Comparison of ENCODE assay signal across 20 mouse cellular contexts in genomic region chr8:91922211-91922874, GRCm38 (mm10).
DNase-seq lines count a peak whose midpoint lies in the region; ATAC-seq and TF ChIP-seq lines count a peak whose summit lies in the region.
"Had no signal": no experiment of that assay in that cellular context is flagged by ENCODE, and none has a peak within 500 bp of the region (broad histone marks: within the 10 kb centered on the region; RNA-seq: fewer than 3 reads in every experiment).

No protein-coding gene starts in this region.

- no peak for TF ChIP-seq CTCF in liver, postnatal 0 days (IDR thresholded peaks at IDR 0.05; ENCODE audit: low read depth)

- no peak overlapping the region for H3K9ac ChIP-seq in liver, embryonic 12.5 days
- H3K9ac ChIP-seq in liver, postnatal 0 days (replicated peaks) = no peak overlapping the region
- H3K9ac ChIP-seq in liver, embryonic 15.5 days = no peak overlapping the region
- no peak overlapping the region for H3K9ac ChIP-seq in heart, embryonic 11.5 days (ENCODE audit: low read depth, low read length)
- H3K9ac ChIP-seq: forebrain, embryonic 12.5 days; heart, embryonic 15.5 days; hindbrain, embryonic 13.5 days; midbrain, embryonic 13.5 days; neural tube, embryonic 12.5 days had no signal

- peak; percentile 98 for ATAC-seq in frontal cortex, adult (ENCODE audit: low TSS enrichment)
- ATAC-seq in liver, embryonic 12.5 days = peak; percentile 71
- ATAC-seq in liver, postnatal 0 days = no peak
- ATAC-seq in liver, embryonic 15.5 days (ENCODE audit: insufficient read depth) = peak; percentile 40; the same call in 1 of the 2 replicates
- no peak for ATAC-seq in heart, embryonic 11.5 days (replicated peaks; ENCODE audit: insufficient number of reproducible peaks, low FRiP score, low TSS enrichment)
- ATAC-seq: activated CD4-positive, CD25-positive, alpha-beta regulatory T cell, adult 4 months; intestine, postnatal 0 days; midbrain, embryonic 13.5 days had no signal

- no peak overlapping the region for H3K4me2 ChIP-seq in liver, embryonic 12.5 days
- no peak overlapping the region for H3K4me2 ChIP-seq in liver, postnatal 0 days (ENCODE audit: low read depth, low read length)
- H3K4me2 ChIP-seq in liver, embryonic 15.5 days = no peak overlapping the region
- no peak overlapping the region for H3K4me2 ChIP-seq in heart, embryonic 11.5 days
- H3K4me2 ChIP-seq: forebrain, embryonic 12.5 days; heart, embryonic 15.5 days; hindbrain, embryonic 13.5 days; midbrain, embryonic 13.5 days; neural tube, embryonic 12.5 days had no signal

- no peak overlapping the region for H3K4me3 ChIP-seq in liver, embryonic 12.5 days
- no peak overlapping the region for H3K4me3 ChIP-seq in liver, postnatal 0 days (ENCODE audit: low read depth, low read length)
- H3K4me3 ChIP-seq in liver, embryonic 15.5 days (replicated peaks) = no peak overlapping the region
- no peak overlapping the region for H3K4me3 ChIP-seq in heart, embryonic 11.5 days (ENCODE audit: low read depth, low read length)
- H3K4me3 ChIP-seq: forebrain, embryonic 12.5 days; heart, embryonic 15.5 days; hindbrain, embryonic 13.5 days; midbrain, embryonic 13.5 days; neural tube, embryonic 12.5 days had no signal

- no peak for TF ChIP-seq EP300 in liver, postnatal 0 days (IDR thresholded peaks at IDR 0.05; ENCODE audit: low read depth)

- WGBS in liver, embryonic 12.5 days (ENCODE audit: insufficient replicate concordance) = 56% methylated on average over 3 of the region's 3 CpGs
- WGBS in liver, postnatal 0 days (ENCODE audit: insufficient replicate concordance) = 67% methylated on average over 3 of the region's 3 CpGs
- 54% methylated on average over 3 of the region's 3 CpGs for WGBS in liver, embryonic 15.5 days (ENCODE audit: insufficient replicate concordance)
- 65% methylated on average over 3 of the region's 3 CpGs for WGBS in heart, embryonic 11.5 days (ENCODE audit: insufficient replicate concordance)

- peaks cover 9% of the 10 kb centered on the region for H3K4me1 ChIP-seq in liver, embryonic 12.5 days
- no peaks in the 10 kb centered on the region for H3K4me1 ChIP-seq in liver, postnatal 0 days (ENCODE audit: insufficient read depth)
- peaks cover 9% of the 10 kb centered on the region; the same call in 1 of the 2 replicates for H3K4me1 ChIP-seq in liver, embryonic 15.5 days (replicated peaks)
- H3K4me1 ChIP-seq in heart, embryonic 11.5 days (ENCODE audit: control insufficient read depth, insufficient read depth, low read length) = no peaks in the 10 kb centered on the region
- H3K4me1 ChIP-seq: forebrain, embryonic 12.5 days; heart, embryonic 15.5 days; hindbrain, embryonic 13.5 days; midbrain, embryonic 13.5 days; neural tube, embryonic 12.5 days had no signal

- no peak overlapping the region for H3K27ac ChIP-seq in liver, embryonic 12.5 days
- no peak overlapping the region for H3K27ac ChIP-seq in liver, postnatal 0 days (ENCODE audit: low read depth)
- no peak overlapping the region for H3K27ac ChIP-seq in liver, embryonic 15.5 days (replicated peaks)
- no peak overlapping the region for H3K27ac ChIP-seq in heart, embryonic 11.5 days (ENCODE audit: low read depth, low read length)
- H3K27ac ChIP-seq: forebrain, embryonic 12.5 days; heart, embryonic 15.5 days; hindbrain, embryonic 13.5 days; midbrain, embryonic 13.5 days; neural tube, embryonic 12.5 days had no signal

- no peak for DNase-seq in frontal cortex, postnatal 14 days (ENCODE audit: low spot score in 2 of 2)
- no peak for DNase-seq in liver, postnatal 0 days
- peak; percentile 63 for DNase-seq in R1 (ENCODE audit: low read depth, low spot score)
- no peak for DNase-seq in Muller cell, postnatal 12 days (ENCODE audit: inconsistent ontology term)
- DNase-seq: cerebellum, adult 9-11 months; gastrocnemius, postnatal 36 days; kidney, postnatal 36 days; lung, postnatal 10 days; right cerebral cortex, postnatal 4 days had no signal

- 0 out of 2 replicates have a peak, but pooled peaks cover 3% of the 10 kb centered on the region for H3K27me3 ChIP-seq in liver, embryonic 12.5 days (replicated peaks)
- H3K27me3 ChIP-seq in liver, postnatal 0 days (ENCODE audit: insufficient read depth, low read length) = no peaks in the 10 kb centered on the region
- H3K27me3 ChIP-seq in liver, embryonic 15.5 days = 0 out of 2 replicates have a peak, but pooled peaks cover 2% of the 10 kb centered on the region
- H3K27me3 ChIP-seq in heart, embryonic 11.5 days (ENCODE audit: control insufficient read depth, insufficient read depth, low read length) = no peaks in the 10 kb centered on the region
- H3K27me3 ChIP-seq: heart, embryonic 15.5 days; neural tube, embryonic 12.5 days had no signal

- no peaks in the 10 kb centered on the region for H3K36me3 ChIP-seq in liver, embryonic 12.5 days
- H3K36me3 ChIP-seq in liver, postnatal 0 days (replicated peaks; ENCODE audit: insufficient read depth, low read length) = no peaks in the 10 kb centered on the region
- no peaks in the 10 kb centered on the region for H3K36me3 ChIP-seq in liver, embryonic 15.5 days (replicated peaks)
- H3K36me3 ChIP-seq in heart, embryonic 11.5 days (ENCODE audit: control insufficient read depth, insufficient read depth, low read length) = no peaks in the 10 kb centered on the region
- H3K36me3 ChIP-seq: forebrain, embryonic 12.5 days; heart, embryonic 15.5 days; hindbrain, embryonic 13.5 days; midbrain, embryonic 13.5 days; neural tube, embryonic 12.5 days had no signal

- H3K9me3 ChIP-seq in liver, embryonic 12.5 days (replicated peaks) = no peaks in the 10 kb centered on the region
- no peaks in the 10 kb centered on the region for H3K9me3 ChIP-seq in liver, postnatal 0 days (ENCODE audit: low read length)
- no peaks in the 10 kb centered on the region for H3K9me3 ChIP-seq in liver, embryonic 15.5 days (replicated peaks)
- 0 out of 2 replicates have a peak, but pooled peaks cover 3% of the 10 kb centered on the region for H3K9me3 ChIP-seq in heart, embryonic 11.5 days (replicated peaks; ENCODE audit: control insufficient read depth, low read length)
- H3K9me3 ChIP-seq: forebrain, embryonic 12.5 days; hindbrain, embryonic 13.5 days; midbrain, embryonic 13.5 days; neural tube, embryonic 12.5 days had no signal

Comparison
In these comparisons a context has a peak if more than half of its experiments do, and no peak if none do; other contexts are left out.
1. ATAC-seq: peak in frontal cortex, adult (single experiment), liver, embryonic 12.5 days (single experiment) and liver, embryonic 15.5 days (single experiment); none in liver, postnatal 0 days (single experiment) and heart, embryonic 11.5 days (single experiment).